Mouse (Mus musculus): ENCODE data around the gene Ube2r2.

Ube2r2 gene

DNA sequence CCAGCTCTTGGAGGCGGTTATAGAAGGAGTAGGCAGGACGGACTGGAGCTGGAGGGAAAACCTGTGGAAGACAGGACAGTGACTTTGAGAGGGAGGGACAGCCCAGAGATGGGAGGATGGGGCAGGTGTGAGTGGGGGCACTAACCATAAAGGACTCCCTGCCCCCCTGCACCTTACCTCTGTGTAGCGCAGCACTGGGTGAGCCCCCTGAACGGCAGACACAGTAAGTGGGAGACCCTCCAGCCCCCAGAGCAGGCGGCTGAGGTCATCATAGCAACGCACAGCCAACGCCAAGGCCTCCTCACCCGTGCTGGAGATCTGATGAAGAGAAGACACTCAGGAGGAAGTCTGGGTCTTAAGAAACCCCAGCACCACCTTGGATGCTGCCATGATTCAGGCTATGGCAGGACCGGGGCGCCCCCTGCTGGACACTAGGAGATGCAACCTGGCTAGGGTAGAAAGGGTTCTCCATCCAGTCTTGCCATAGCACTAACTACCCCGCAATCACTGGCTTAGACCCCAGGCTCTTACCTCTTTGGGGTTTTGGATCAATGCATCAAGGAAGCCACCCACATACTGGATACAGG lies 16.7 kb upstream of the Ube2r2 start:
- no peak for DNase-seq (ENCODE audit: low spot score)

GRCm38 (mm10) chr4:41124180-41124951 lies 11.2 kb upstream of the Ube2r2 start, which contains the start of gene Nol6:
Gene Nol6 (minus strand): TSS chr4:41124455.
- DNase-seq (ENCODE audit: low spot score), result peak; percentile 99

- no peak for DNase-seq (ENCODE audit: low spot score)
Observed at GRCm38 (mm10) chr4:41129406-41129805, 6.1 kb upstream of the Ube2r2 start.

DNA sequence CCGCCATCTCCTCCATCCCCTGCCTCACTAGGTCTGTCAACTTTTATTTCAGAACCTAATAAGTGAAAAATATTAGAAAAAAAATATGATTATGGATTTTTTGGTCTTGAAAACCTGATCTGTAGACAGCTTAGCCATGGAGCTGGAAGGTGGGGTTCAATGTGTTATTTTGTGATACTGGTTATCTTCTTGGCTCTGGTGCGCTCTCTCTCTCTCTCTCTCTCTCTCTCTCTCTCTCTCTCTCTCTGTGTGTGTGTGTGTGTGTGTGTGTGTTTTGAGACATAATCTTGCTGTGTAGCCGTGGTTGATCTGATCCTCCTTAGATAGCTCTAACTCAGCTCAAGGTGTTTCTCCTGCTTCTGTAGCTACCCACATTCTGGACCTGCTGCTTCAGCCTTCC lies 5.7 kb upstream of the Ube2r2 start:
- no peak for DNase-seq (ENCODE audit: low spot score)

GRCm38 (mm10) chr4:41132471-41132870 lies 3.1 kb upstream of the Ube2r2 start:
- no peak for DNase-seq (ENCODE audit: low spot score)

DNA sequence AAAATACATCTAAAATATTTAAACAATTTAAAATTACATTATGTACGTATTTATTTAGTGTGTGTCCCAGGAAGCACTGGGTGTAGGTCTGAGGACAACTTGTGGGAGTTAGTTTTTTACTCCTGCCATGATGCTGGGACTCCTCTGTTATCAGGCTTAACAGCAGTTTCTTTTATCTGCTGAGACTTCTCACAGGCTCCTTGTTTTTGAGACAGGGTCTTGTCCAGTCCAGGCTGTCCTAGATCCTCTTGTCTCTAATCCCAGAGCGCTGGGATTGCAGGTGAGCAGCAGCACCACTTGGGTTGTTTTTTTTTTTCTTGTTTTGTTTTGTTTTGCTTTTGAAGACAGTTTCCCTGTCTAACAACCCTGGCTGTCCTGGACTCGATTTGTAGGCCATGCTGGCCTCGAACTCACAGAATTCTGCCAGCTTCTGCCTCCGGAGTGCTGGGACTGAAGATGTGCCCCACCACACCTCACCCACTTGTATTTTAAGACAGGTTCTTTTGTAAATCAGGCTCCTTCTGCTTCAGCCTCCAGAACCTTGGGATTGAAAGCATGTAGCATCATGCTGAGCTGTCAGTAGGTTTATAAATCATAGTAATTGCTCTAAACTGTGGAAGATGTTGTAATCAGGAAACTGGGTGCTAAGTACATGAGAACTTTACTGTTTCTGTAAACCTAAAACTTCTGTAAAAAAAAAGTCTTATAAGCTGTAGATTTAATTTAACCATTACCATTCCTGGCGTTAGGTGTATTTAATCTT lies 1.8 kb upstream of the Ube2r2 start:
- no peak for DNase-seq (ENCODE audit: low spot score)

- peak; percentile 75 for DNase-seq (ENCODE audit: low spot score)
Observed at GRCm38 (mm10) chr4:41134935-41135710, 420 bp upstream of the Ube2r2 start.

- no peak for DNase-seq (ENCODE audit: low spot score)
Observed at GRCm38 (mm10) chr4:41136454-41136805, 887 bp downstream of the Ube2r2 start.

- no peak for DNase-seq (ENCODE audit: low spot score)
Observed at GRCm38 (mm10) chr4:41136811-41137210, 1.3 kb downstream of the Ube2r2 start.

DNA sequence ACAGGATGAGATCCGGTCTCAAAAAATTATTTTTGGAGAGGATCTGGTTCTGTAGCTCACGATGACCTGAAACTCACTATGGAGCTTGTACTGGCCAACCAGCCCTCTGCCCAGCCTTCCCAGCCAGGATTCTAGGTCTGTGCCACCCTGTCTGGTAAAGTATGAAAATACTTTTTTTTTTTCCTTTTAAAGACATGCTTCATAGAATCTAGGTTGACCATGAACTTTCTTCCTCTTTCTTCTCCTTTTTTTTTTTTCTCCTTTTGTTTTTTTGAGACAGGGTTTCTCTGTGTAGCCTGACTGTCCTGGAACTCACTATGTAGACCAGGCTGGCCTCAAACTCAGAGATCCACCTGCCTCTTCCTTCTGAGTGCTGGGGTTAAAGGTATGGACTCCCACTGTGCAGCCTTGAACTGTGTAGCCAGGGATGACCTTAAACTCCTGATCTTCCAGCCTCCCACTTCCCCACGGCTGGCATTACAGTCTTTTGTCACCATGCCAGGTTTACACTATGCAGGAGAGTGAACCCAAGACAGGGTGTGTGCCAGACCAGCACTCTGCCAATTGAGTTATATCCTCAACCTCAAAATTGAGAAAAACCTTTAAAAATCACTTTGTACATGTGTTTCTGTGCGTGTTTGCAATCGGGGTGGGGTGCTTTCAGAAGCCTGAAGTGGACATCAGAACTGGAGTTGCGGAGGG lies 4.8 kb downstream of the Ube2r2 start:
- DNase-seq (ENCODE audit: low spot score), result no peak

DNA sequence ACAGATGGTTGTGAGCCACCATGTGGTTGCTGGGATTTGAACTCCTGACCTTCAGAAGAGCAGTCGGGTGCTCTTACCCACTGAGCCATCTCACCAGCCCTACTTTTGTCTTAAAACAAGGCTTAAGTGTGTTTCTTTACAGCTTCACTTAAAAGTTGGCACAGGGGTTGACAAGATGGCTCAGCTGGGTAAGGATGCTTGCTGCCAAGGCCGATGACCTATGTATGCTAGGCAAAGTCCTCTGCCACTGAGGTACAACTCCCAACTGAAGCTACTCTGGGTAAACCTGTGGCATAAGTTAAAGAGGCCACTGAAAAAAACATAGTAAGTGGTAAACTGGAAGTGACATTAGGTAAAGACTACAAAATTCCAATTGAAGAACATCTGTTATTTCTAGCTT lies 7.1 kb downstream of the Ube2r2 start:
- no peak for DNase-seq (ENCODE audit: low spot score)

- no peak for DNase-seq (ENCODE audit: low spot score)
Observed at GRCm38 (mm10) chr4:41149891-41150290, 14.3 kb downstream of the Ube2r2 start.

DNA sequence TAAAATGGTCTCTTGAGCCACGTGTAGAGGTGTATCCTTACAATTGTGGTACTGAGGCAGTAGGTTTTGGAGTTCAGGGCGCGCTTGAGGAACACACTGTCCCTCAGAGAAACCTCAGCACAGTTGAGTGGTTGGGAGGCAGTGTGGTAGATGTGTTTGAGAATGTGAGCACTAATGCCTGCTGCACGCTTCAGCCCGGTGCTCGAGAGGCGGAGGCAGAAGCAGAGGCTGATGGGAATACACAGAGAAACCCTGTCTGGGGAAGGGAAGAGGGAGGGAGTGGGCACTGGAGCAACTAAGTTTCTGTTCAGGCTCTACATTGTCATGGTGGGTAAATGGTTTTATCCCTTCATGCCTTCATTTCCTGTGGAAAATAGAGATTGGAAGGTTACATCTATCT lies 15.6 kb downstream of the Ube2r2 start:
- no peak for DNase-seq (ENCODE audit: low spot score)

GRCm38 (mm10) chr4:41153146-41153545 lies 17.6 kb downstream of the Ube2r2 start:
- no peak for DNase-seq (ENCODE audit: low spot score)

- DNase-seq (ENCODE audit: low spot score), result no peak
Observed at GRCm38 (mm10) chr4:41156961-41157360, 21.4 kb downstream of the Ube2r2 start.

- DNase-seq (ENCODE audit: low spot score), result no peak
Observed at GRCm38 (mm10) chr4:41158251-41158650, 22.7 kb downstream of the Ube2r2 start.

GRCm38 (mm10) chr4:41161232-41161631 lies 25.7 kb downstream of the Ube2r2 start:
- no peak for DNase-seq (ENCODE audit: low spot score)

- DNase-seq (ENCODE audit: low spot score), result no peak
Observed at GRCm38 (mm10) chr4:41164974-41165373, 29.4 kb downstream of the Ube2r2 start.

GRCm38 (mm10) chr4:41165693-41166475 lies 30.3 kb downstream of the Ube2r2 start:
- DNase-seq (ENCODE audit: low spot score), result peak; percentile 28

DNA sequence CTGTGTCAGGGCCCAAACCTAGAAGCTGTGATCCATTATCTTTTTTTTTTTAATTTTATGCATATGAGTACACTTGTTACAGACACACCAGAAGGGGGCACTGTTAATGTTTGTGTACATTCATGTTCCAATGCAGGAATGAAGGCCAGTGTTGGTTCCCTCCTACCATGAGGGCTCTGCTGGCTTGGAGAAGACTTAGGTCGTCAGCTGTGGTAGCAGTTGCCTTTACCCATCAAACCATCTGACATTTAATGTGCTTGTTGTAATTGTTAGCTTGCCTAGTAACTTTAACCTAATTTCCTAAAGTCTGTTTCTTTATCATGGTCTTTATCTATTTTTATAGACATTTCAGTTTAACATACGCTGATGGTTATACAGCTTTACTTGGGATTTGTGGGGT lies 35.4 kb downstream of the Ube2r2 start:
- no peak for DNase-seq (ENCODE audit: low spot score)

- DNase-seq (ENCODE audit: low spot score), result no peak
Observed at GRCm38 (mm10) chr4:41174631-41175030, 39.1 kb downstream of the Ube2r2 start.
